Mouse (Mus musculus) limb, embryonic 11.5 days (tissue): ENCODE measurements around the gene Map4k4. TPM values are rescaled to one million over a fixed set of nuclear protein-coding genes. Genes with fewer than 3 reads are reported as not detected.

Source experiments
- ATAC-seq: fragments of 200-750 bp; cut with Nextera tagmentation; 2 replicates; pipeline ENCODE4 v1.8.0; 2017; ENCODE audit warnings: low read depth; ENCODE audit not compliant: insufficient number of reproducible peaks, low FRiP score, low TSS enrichment
- DNase-seq: peaks from one replicate; pipeline ENCODE4 v3.0.0-alpha.2; 2015; ENCODE audit warnings: low spot score
- H3K27ac ChIP-seq: fragments of 300-500 bp; sonication (generic); replicated peaks from 2 replicates; pipeline ENCODE4 v1.5.1; 2014; ENCODE audit warnings: low read depth, mild to moderate bottlenecking, low read length
- H3K27me3 ChIP-seq: fragments of 300-500 bp; sonication (generic); 2 replicates; pipeline ENCODE4 v1.6.1; 2014; ENCODE audit warnings: mild to moderate bottlenecking, low read length, mixed read lengths; ENCODE audit not compliant: control insufficient read depth, insufficient read depth
- H3K36me3 ChIP-seq: fragments of 300-500 bp; sonication (generic); 2 replicates; pipeline ENCODE4 v1.6.1; 2014; ENCODE audit warnings: mild to moderate bottlenecking, low read length, moderate library complexity, mixed read lengths; ENCODE audit not compliant: control insufficient read depth, insufficient read depth
- H3K4me1 ChIP-seq: fragments of 300-500 bp; sonication (generic); 2 replicates; pipeline ENCODE4 v1.6.1; 2014; ENCODE audit warnings: low read length, mixed read lengths; ENCODE audit not compliant: control insufficient read depth, insufficient read depth
- H3K4me2 ChIP-seq: fragments of 300-500 bp; sonication (generic); 2 replicates; pipeline ENCODE4 v1.6.1; 2014; ENCODE audit warnings: low read depth, mild to moderate bottlenecking, moderate library complexity; ENCODE audit not compliant: severe bottlenecking
- H3K4me3 ChIP-seq: fragments of 300-500 bp; sonication (generic); 2 replicates; pipeline ENCODE4 v1.5.1; 2014; ENCODE audit warnings: low read depth, low read length
- H3K9ac ChIP-seq: fragments of 300-500 bp; sonication (generic); 2 replicates; pipeline ENCODE4 v1.6.1; 2014; ENCODE audit warnings: mild to moderate bottlenecking, low read length
- H3K9me3 ChIP-seq: fragments of 300-500 bp; sonication (generic); 2 replicates; pipeline ENCODE4 v1.6.1; 2016; ENCODE audit warnings: low read length; ENCODE audit not compliant: control insufficient read depth
- WGBS: fragments of 180-500 bp; shearing (Covaris S2); extraction: QIAGEN DNeasy Blood & Tissue Kit; methylation state at CpG from one replicate; pipeline ENCODE4 v1.1.7; 2014; 5-methylcytosine and 5-hydroxymethylcytosine counted together
- polyA plus RNA-seq: library from polyadenylated mRNA; unstranded; fragments of >200 nt; fragmentation: Nextera tagmentation; extraction: Ambion mirVana; gene quantifications from 2 replicates; pipeline ENCODE4 v1.2.1, GENCODE M21; 2014

Gene Map4k4
- polyA plus RNA-seq, 1 experiment from 2014 or later, result 38.0 TPM

GRCm38 (mm10) chr1:39893153-39893880, 7.4 kb upstream of the Map4k4 start:
- H3K4me2 ChIP-seq, result no peak overlapping the region
- no peak for DNase-seq
- no peaks in the 10 kb centered on the region for H3K9me3 ChIP-seq
- 92% methylated on average over 11 of the region's 11 CpGs for WGBS
- ATAC-seq, result no peak
- no peaks in the 10 kb centered on the region for H3K27me3 ChIP-seq
- H3K4me1 ChIP-seq, result no peaks in the 10 kb centered on the region
- H3K4me3 ChIP-seq, result no peak overlapping the region
- no peak overlapping the region for H3K27ac ChIP-seq
- H3K36me3 ChIP-seq, result no peaks in the 10 kb centered on the region
- no peak overlapping the region for H3K9ac ChIP-seq

- peaks cover 5% of the 10 kb centered on the region for H3K4me1 ChIP-seq
- no peak for ATAC-seq
- 41% methylated on average over 2 of the region's 2 CpGs for WGBS
- H3K27ac ChIP-seq, result no peak overlapping the region
- no peak overlapping the region for H3K9ac ChIP-seq
- no peaks in the 10 kb centered on the region for H3K27me3 ChIP-seq
- H3K36me3 ChIP-seq, result no peaks in the 10 kb centered on the region
- DNase-seq, result no peak
- H3K4me2 ChIP-seq, result no peak overlapping the region
- H3K9me3 ChIP-seq, result no peaks in the 10 kb centered on the region
- H3K4me3 ChIP-seq, result no peak overlapping the region
These were observed 5.6 kb upstream of the Map4k4 start for GRCm38 (mm10) chr1:39895097-39895496.

DNA sequence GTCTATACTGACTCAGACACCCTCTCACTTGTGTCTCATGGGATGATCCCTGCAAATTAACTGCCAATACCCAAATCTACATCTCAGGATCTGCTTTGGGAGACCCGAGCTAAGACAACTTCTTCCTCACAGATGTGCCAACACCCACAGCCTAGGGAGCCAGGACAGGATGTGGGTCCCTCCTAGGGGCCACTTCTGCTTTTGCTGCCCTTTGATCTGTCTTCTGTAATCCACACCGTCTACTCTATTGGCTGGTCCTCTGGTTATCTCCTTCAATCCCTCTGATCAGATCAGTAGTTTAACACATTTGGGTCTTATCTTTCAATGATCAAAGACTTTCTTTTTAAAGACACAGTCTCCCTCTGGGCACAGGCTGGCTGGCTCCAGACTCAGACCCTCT, 5.2 kb upstream of the Map4k4 start:
- H3K9ac ChIP-seq, result no peak overlapping the region
- no peak for DNase-seq
- H3K4me2 ChIP-seq, result no peak overlapping the region
- H3K27ac ChIP-seq, result no peak overlapping the region
- H3K9me3 ChIP-seq, result no peaks in the 10 kb centered on the region
- WGBS, result 7% methylated on average over 2 of the region's 2 CpGs
- peaks cover 5% of the 10 kb centered on the region for H3K4me1 ChIP-seq
- H3K27me3 ChIP-seq, result no peaks in the 10 kb centered on the region
- H3K36me3 ChIP-seq, result no peaks in the 10 kb centered on the region
- no peak for ATAC-seq
- H3K4me3 ChIP-seq, result no peak overlapping the region

DNA sequence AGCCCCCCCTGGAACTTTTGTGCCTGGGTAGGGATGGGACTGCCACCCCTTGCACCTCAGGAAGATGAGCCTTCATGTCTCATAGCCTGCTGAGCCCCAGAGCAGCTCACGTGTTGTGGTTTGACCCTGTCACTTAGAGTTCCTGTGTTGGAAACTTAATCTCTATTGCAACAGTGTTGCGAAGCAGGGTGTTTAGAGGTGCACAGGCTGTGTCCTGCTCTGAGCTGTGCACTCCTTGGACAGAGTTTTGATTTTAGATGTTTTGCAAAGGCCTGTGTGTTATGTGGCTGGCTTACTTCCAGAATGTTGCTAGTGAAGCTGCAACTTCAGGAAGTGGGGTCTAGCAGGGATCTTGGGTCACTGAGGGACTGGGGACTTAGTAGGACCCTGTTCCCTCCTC, 4.1 kb upstream of the Map4k4 start:
- Histone ChIP-seq H3K27ac (no peak overlapping the region), H3K4me1 (peaks cover 5% of the 10 kb centered on the region), H3K9ac (no peak overlapping the region), H3K4me3 (no peak overlapping the region), H3K9me3 (no peaks in the 10 kb centered on the region), H3K36me3 (no peaks in the 10 kb centered on the region), H3K27me3 (no peaks in the 10 kb centered on the region), H3K4me2 (no peak overlapping the region)
- WGBS, result 67% methylated on average over 2 of the region's 2 CpGs
- ATAC-seq, result no peak
- DNase-seq, result no peak

DNA sequence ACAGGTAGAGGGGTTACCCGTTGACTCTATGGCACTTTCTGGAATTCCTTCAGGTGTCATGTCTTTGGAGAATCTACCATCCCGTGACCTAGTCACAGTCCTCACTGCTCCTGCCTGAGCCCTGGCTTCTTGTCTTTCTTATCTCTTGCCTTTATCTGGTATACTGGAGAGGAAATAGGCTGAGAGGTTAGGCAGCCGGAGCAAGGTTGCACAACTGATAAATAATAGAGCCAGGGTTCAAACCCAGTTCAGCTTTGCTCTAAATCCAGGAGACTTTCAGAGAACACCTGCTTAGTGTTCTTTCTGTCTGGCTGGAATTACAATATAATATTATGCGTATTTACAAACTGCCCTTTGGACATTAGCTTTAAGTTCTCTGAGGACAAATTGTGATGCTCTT, 2.0 kb upstream of the Map4k4 start:
- Histone ChIP-seq H3K9ac (no peak overlapping the region), H3K4me2 (no peak overlapping the region), H3K27ac (no peak overlapping the region), H3K9me3 (no peaks in the 10 kb centered on the region; the same call in 1 of the 2 replicates), H3K36me3 (no peaks in the 10 kb centered on the region), H3K4me3 (no peak overlapping the region), H3K27me3 (no peaks in the 10 kb centered on the region), H3K4me1 (peaks cover 10% of the 10 kb centered on the region)
- 72% methylated on average over 4 of the region's 4 CpGs for WGBS
- DNase-seq (no peak), ATAC-seq (no peak)

GRCm38 (mm10) chr1:39901063-39901811, 524 bp downstream of the Map4k4 start:
- H3K27me3 ChIP-seq, result no peaks in the 10 kb centered on the region
- H3K9me3 ChIP-seq, result no peaks in the 10 kb centered on the region; the same call in 1 of the 2 replicates
- H3K4me1 ChIP-seq, result peaks cover 20% of the 10 kb centered on the region

GRCm38 (mm10) chr1:39901851-39902703, 1.4 kb downstream of the Map4k4 start:
- Histone ChIP-seq H3K4me3 (peak overlapping the region; percentile 89), H3K4me1 (peaks cover 26% of the 10 kb centered on the region), H3K9ac (peak overlapping the region; percentile 100), H3K4me2 (peak overlapping the region; percentile 80), H3K27ac (peak overlapping the region; percentile 96), H3K27me3 (no peaks in the 10 kb centered on the region), H3K36me3 (no peaks in the 10 kb centered on the region), H3K9me3 (no peaks in the 10 kb centered on the region; the same call in 1 of the 2 replicates)
- under 1% methylated on average over 26 of the region's 26 CpGs for WGBS
- ATAC-seq, result no peak
- DNase-seq, result peak; percentile 48

More at GRCm38 (mm10) chr1:39901063-39901811, 524 bp downstream of the Map4k4 start:
- WGBS, result under 1% methylated on average over 53 of the region's 75 CpGs
- Histone ChIP-seq H3K4me2 (peak overlapping the region; percentile 80), H3K9ac (peak overlapping the region; percentile 100), H3K27ac (peak overlapping the region; percentile 96), H3K4me3 (peak overlapping the region; percentile 89), H3K36me3 (no peaks in the 10 kb centered on the region)
- DNase-seq (peak; percentile 74), ATAC-seq (no peak; the same call in none of the 2 replicates)

DNA sequence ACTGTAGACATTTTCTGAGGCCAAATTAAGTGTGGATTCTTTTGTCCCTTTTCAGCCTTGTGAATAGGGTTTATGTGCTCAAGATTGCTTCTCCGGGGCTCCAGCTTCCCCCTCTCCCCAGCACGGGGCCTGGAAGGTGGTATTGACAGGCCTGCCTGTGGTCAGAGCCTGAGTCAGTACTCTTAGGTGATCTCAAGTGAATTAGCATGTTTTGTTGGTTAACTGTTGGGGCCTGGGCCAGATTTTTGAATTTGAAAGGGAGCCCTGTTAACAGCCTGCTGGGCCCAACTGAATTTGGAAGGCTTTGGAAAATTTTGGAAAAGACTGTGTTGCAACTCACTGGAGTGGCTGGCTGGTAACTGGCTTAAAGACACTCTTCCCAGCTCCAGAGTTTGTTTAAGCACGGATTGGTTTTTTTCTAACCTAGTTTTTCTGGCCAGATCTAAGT, 2.0 kb downstream of the Map4k4 start:
- no peaks in the 10 kb centered on the region for H3K27me3 ChIP-seq
- H3K4me3 ChIP-seq, result peak overlapping the region; percentile 89
- DNase-seq (peak; percentile 41), ATAC-seq (no peak)
- peak overlapping the region; percentile 80 for H3K4me2 ChIP-seq
- H3K27ac ChIP-seq, result peak overlapping the region; percentile 52; the same call in 1 of the 2 replicates
- 0% methylated on average over 3 of the region's 3 CpGs for WGBS
- peak overlapping the region; percentile 100 for H3K9ac ChIP-seq
- no peaks in the 10 kb centered on the region; the same call in 1 of the 2 replicates for H3K9me3 ChIP-seq
- peaks cover 29% of the 10 kb centered on the region for H3K4me1 ChIP-seq
- H3K36me3 ChIP-seq, result no peaks in the 10 kb centered on the region
